Comparison of ENCODE assay signal across 12 mouse cellular contexts in the genomic region with DNA sequence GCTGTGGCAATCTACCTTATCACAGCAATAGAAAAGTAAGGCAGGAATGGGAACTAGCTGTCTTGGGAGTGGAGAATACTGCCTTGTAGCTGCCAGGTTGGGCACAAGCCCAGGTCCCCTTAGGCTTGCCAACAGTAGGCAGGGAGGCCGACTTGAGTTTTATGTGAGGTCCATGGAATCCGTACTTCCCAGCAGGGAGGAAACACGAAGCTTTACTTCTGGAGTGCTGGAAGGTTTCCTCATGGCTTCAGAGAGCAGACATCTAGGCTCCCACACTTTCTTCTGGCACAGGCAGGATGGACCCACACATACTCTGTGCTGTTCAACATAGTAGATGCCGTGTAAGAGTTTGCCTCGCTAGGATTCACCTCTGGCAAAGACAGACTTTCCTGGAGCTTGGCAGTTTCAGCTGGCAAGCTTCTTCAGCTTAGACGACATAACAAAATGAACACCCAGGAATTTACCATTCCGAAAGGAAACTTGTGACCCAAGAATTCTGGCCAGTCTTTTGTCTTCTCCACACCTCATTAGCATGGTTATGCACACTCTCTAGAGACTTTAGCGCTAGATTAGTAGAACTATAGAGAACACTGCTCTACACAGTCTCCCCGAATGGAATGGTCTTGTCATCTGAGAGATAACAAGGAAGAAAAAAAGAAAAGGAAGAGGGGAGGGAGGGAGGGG.
DNase-seq lines count a peak whose midpoint lies in the region; ATAC-seq and TF ChIP-seq lines count a peak whose summit lies in the region.
"Had no signal": no experiment of that assay in that cellular context is flagged by ENCODE, and none has a peak within 500 bp of the region (broad histone marks: within the 10 kb centered on the region; RNA-seq: fewer than 3 reads in every experiment).

No protein-coding gene starts in this region.

- no peaks in the 10 kb centered on the region for H3K36me3 ChIP-seq in midbrain, postnatal 0 days (ENCODE audit: insufficient read depth, low read length)
- H3K36me3 ChIP-seq in midbrain, embryonic 14.5 days (ENCODE audit: control insufficient read depth, insufficient read depth, low read length): no peaks in the 10 kb centered on the region
- H3K36me3 ChIP-seq in limb, embryonic 11.5 days (ENCODE audit: control insufficient read depth, insufficient read depth, low read length): no peaks in the 10 kb centered on the region
- H3K36me3 ChIP-seq: liver, embryonic 15.5 days; midbrain, embryonic 12.5 days had no signal

- DNase-seq in gastrocnemius, adult 2 months: peak; percentile 70
- no peak for DNase-seq in gastrocnemius, postnatal 25 days
- DNase-seq in midbrain, postnatal 0 days (ENCODE audit: low spot score): peak; percentile 67
- no peak for DNase-seq in midbrain, embryonic 14.5 days
- peak; percentile 41 for DNase-seq in cerebellum, adult 11-12 months
- peak; percentile 14 for DNase-seq in limb, embryonic 11.5 days (ENCODE audit: low spot score)
- no peak for DNase-seq in thymus, postnatal 0 days (ENCODE audit: low spot score)
- DNase-seq in natural killer cell, adult 2 months (ENCODE audit: low spot score in 2 of 2): no peak
- DNase-seq: thymus, adult 18-20 months had no signal

- 62% methylated on average over 9 of the region's 9 CpGs for WGBS in midbrain, postnatal 0 days
- WGBS in midbrain, embryonic 14.5 days: 68% methylated on average over 9 of the region's 9 CpGs
- WGBS in limb, embryonic 11.5 days: 87% methylated on average over 9 of the region's 9 CpGs

- H3K4me2 ChIP-seq in midbrain, postnatal 0 days (ENCODE audit: low read depth, low read length, poor library complexity, severe bottlenecking): no peak overlapping the region
- H3K4me2 ChIP-seq in midbrain, embryonic 14.5 days (ENCODE audit: low read length): no peak overlapping the region
- no peak overlapping the region for H3K4me2 ChIP-seq in limb, embryonic 11.5 days (ENCODE audit: low read depth, severe bottlenecking)
- H3K4me2 ChIP-seq: liver, embryonic 15.5 days; midbrain, embryonic 12.5 days had no signal

- no peaks in the 10 kb centered on the region for H3K4me1 ChIP-seq in midbrain, postnatal 0 days (ENCODE audit: insufficient read depth, low read length)
- no peaks in the 10 kb centered on the region for H3K4me1 ChIP-seq in midbrain, embryonic 14.5 days (ENCODE audit: control insufficient read depth, insufficient read depth, low read length)
- H3K4me1 ChIP-seq in limb, embryonic 11.5 days (ENCODE audit: control insufficient read depth, insufficient read depth, low read length): no peaks in the 10 kb centered on the region
- H3K4me1 ChIP-seq: liver, embryonic 15.5 days; midbrain, embryonic 12.5 days had no signal

- H3K4me3 ChIP-seq in gastrocnemius, adult 2 months: peak overlapping the region; percentile 37
- H3K4me3 ChIP-seq in midbrain, postnatal 0 days (ENCODE audit: low read depth, low read length): no peak overlapping the region
- no peak overlapping the region for H3K4me3 ChIP-seq in midbrain, embryonic 14.5 days (replicated peaks; ENCODE audit: low read depth, low read length)
- H3K4me3 ChIP-seq in limb, embryonic 11.5 days (ENCODE audit: low read depth, low read length): no peak overlapping the region
- H3K4me3 ChIP-seq: liver, embryonic 15.5 days; midbrain, embryonic 12.5 days had no signal

- no peak overlapping the region for H3K9ac ChIP-seq in midbrain, postnatal 0 days (replicated peaks; ENCODE audit: low read length, poor library complexity, severe bottlenecking)
- no peak overlapping the region for H3K9ac ChIP-seq in midbrain, embryonic 14.5 days (replicated peaks; ENCODE audit: low read length)
- H3K9ac ChIP-seq in limb, embryonic 11.5 days (ENCODE audit: low read length): no peak overlapping the region
- H3K9ac ChIP-seq: liver, embryonic 15.5 days; midbrain, embryonic 12.5 days had no signal

- H3K27ac ChIP-seq in gastrocnemius, adult 2 months: no peak overlapping the region
- H3K27ac ChIP-seq in midbrain, postnatal 0 days (ENCODE audit: low read depth, low read length): no peak overlapping the region
- no peak overlapping the region for H3K27ac ChIP-seq in midbrain, embryonic 14.5 days (replicated peaks; ENCODE audit: low read depth, low read length)
- H3K27ac ChIP-seq in limb, embryonic 11.5 days (replicated peaks; ENCODE audit: low read depth, low read length): no peak overlapping the region
- H3K27ac ChIP-seq: liver, embryonic 15.5 days; midbrain, embryonic 12.5 days had no signal

- no peaks in the 10 kb centered on the region for H3K27me3 ChIP-seq in midbrain, postnatal 0 days (ENCODE audit: insufficient read depth, low read length)
- H3K27me3 ChIP-seq in midbrain, embryonic 14.5 days (ENCODE audit: control insufficient read depth, insufficient read depth, low read length): no peaks in the 10 kb centered on the region
- no peaks in the 10 kb centered on the region for H3K27me3 ChIP-seq in limb, embryonic 11.5 days (ENCODE audit: control insufficient read depth, insufficient read depth, low read length)
- H3K27me3 ChIP-seq: liver, embryonic 15.5 days; midbrain, embryonic 12.5 days had no signal

- no peak for TF ChIP-seq CTCF in gastrocnemius, adult 2 months (IDR thresholded peaks at IDR 0.05)
- no peak for TF ChIP-seq CTCF in midbrain, postnatal 0 days (IDR thresholded peaks at IDR 0.05)

- no peak for ATAC-seq in midbrain, postnatal 0 days (ENCODE audit: low FRiP score)
- ATAC-seq in midbrain, embryonic 14.5 days (ENCODE audit: low FRiP score, low TSS enrichment): no peak
- ATAC-seq in limb, embryonic 11.5 days (ENCODE audit: insufficient number of reproducible peaks, low FRiP score, low TSS enrichment, low read depth): no peak
- ATAC-seq: CD4-positive, CD25-positive, alpha-beta regulatory T cell, adult 4 months had no signal

- no peaks in the 10 kb centered on the region for H3K9me3 ChIP-seq in midbrain, postnatal 0 days (ENCODE audit: low read length)
- no peaks in the 10 kb centered on the region for H3K9me3 ChIP-seq in midbrain, embryonic 14.5 days (ENCODE audit: control insufficient read depth, low read length)
- no peaks in the 10 kb centered on the region for H3K9me3 ChIP-seq in limb, embryonic 11.5 days (ENCODE audit: control insufficient read depth, low read length)
- H3K9me3 ChIP-seq: liver, embryonic 15.5 days; midbrain, embryonic 12.5 days had no signal

- intact Hi-C loops in gastrocnemius, adult 2 months (cut with DNase I): no loop called here

Comparison
In these comparisons a context has a peak if more than half of its experiments do, and no peak if none do; other contexts are left out.
1. DNase-seq: peak in gastrocnemius, adult 2 months (single experiment), midbrain, postnatal 0 days (single experiment), cerebellum, adult 11-12 months (single experiment) and limb, embryonic 11.5 days (single experiment); none in gastrocnemius, postnatal 25 days (single experiment), midbrain, embryonic 14.5 days (single experiment), thymus, postnatal 0 days (single experiment) and natural killer cell, adult 2 months (0 of 2).